Mouse (Mus musculus) ES-Bruce4 (cell line): ENCODE measurements at regions not wholly inside any gene's neighbourhood (a gene's known extent, or its start where the extent isn't known, plus 50 kb on each side); places are given as distances from the start of the nearest gene placed in this dataset.

Experiments
- H3K27ac ChIP-seq: 2 replicates; pipeline ENCODE4 v1.5.1; 2012; ENCODE audit warnings: low read length, inconsistent platforms; ENCODE audit not compliant: insufficient read depth
- H3K27me3 ChIP-seq: 2 replicates; pipeline ENCODE4 v1.6.1; 2012; ENCODE audit warnings: mild to moderate bottlenecking, low read length, inconsistent platforms; ENCODE audit not compliant: control insufficient read depth, poor library complexity, insufficient read depth, severe bottlenecking
- H3K36me3 ChIP-seq: 2 replicates; pipeline ENCODE4 v1.6.1; 2012; ENCODE audit warnings: inconsistent platforms, mild to moderate bottlenecking, low read length, moderate library complexity; ENCODE audit not compliant: control insufficient read depth, poor library complexity, insufficient read depth, severe bottlenecking
- H3K4me1 ChIP-seq: one replicate; pipeline ENCODE4 v1.8.1; 2011; ENCODE audit warnings: low read length; ENCODE audit not compliant: control insufficient read depth, insufficient read depth
- H3K4me3 ChIP-seq: 2 replicates; pipeline ENCODE4 v1.5.1; 2011; ENCODE audit warnings: low read depth, mild to moderate bottlenecking, low read length
- H3K9ac ChIP-seq: 2 replicates; pipeline ENCODE4 v1.6.1; 2012; ENCODE audit warnings: low read depth, mild to moderate bottlenecking, inconsistent platforms; ENCODE audit not compliant: poor library complexity, severe bottlenecking
- H3K9me3 ChIP-seq: replicated peaks from 2 replicates; pipeline ENCODE4 v1.6.1; 2012; ENCODE audit warnings: mild to moderate bottlenecking, low read length, inconsistent platforms; ENCODE audit not compliant: control insufficient read depth, poor library complexity, insufficient read depth, severe bottlenecking
- CTCF ChIP-seq: IDR thresholded peaks from one replicate; pipeline ENCODE4 v1.8.1; 2011; ENCODE audit warnings: low read depth, low read length
- EP300 ChIP-seq: IDR thresholded peaks from 2 replicates; pipeline ENCODE4 v1.6.1; 2011; ENCODE audit warnings: low read depth, low read length; ENCODE audit not compliant: insufficient read depth
- POLR2A ChIP-seq: IDR thresholded peaks from one replicate; pipeline ENCODE4 v1.8.1; 2011; ENCODE audit warnings: low read length; ENCODE audit not compliant: insufficient read depth

- TF ChIP-seq EP300 (no peak), CTCF (no peak), POLR2A (no peak)
- H3K9ac ChIP-seq, result no peak overlapping the region
Measured at GRCm38 (mm10) chr8:9152313-9152925, 462.1 kb upstream of the Arglu1 start.

GRCm38 (mm10) chr8:9144362-9144761, 454.0 kb upstream of the Arglu1 start:
- Histone ChIP-seq H3K27me3 (no peaks in the 10 kb centered on the region), H3K4me3 (no peak overlapping the region), H3K9ac (no peak overlapping the region), H3K4me1 (no peaks in the 10 kb centered on the region), H3K9me3 (no peaks in the 10 kb centered on the region), H3K27ac (no peak overlapping the region), H3K36me3 (no peaks in the 10 kb centered on the region)
- TF ChIP-seq EP300 (no peak), CTCF (no peak), POLR2A (no peak)

More at GRCm38 (mm10) chr8:9152313-9152925, 462.1 kb upstream of the Arglu1 start:
- H3K36me3 ChIP-seq, result no peaks in the 10 kb centered on the region
- no peaks in the 10 kb centered on the region for H3K27me3 ChIP-seq
- no peaks in the 10 kb centered on the region for H3K4me1 ChIP-seq
- no peak overlapping the region for H3K4me3 ChIP-seq
- H3K27ac ChIP-seq, result no peak overlapping the region
- no peaks in the 10 kb centered on the region for H3K9me3 ChIP-seq

DNA sequence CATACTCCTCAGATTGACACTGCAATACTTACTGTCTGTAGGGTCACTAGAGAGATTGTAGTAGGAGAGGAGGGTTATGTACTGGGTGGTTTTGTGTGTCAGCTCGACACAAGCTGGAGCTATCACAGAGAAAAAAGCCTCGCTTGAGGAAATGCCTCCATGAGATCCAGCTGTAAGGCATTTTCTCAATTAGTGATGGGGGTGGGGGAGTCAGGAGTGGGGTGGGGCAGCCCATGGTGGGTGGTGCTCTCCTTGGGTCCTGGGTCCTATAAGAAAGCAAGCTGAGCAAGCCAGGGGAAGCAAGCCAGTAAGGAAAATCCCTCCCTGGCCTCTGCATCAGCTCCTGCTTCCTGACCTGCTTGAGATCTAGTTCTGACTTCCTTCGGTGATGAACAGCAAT, 449.5 kb upstream of the Arglu1 start:
- no peaks in the 10 kb centered on the region for H3K9me3 ChIP-seq
- peaks cover 2% of the 10 kb centered on the region; the same call in 1 of the 2 replicates for H3K27me3 ChIP-seq
- TF ChIP-seq CTCF, result no peak
- TF ChIP-seq EP300, result no peak
- TF ChIP-seq POLR2A, result no peak
- no peak overlapping the region for H3K9ac ChIP-seq
- no peaks in the 10 kb centered on the region for H3K4me1 ChIP-seq
- no peaks in the 10 kb centered on the region for H3K36me3 ChIP-seq
- H3K27ac ChIP-seq, result no peak overlapping the region
- no peak overlapping the region for H3K4me3 ChIP-seq

- Histone ChIP-seq H3K4me3 (no peak overlapping the region), H3K9me3 (no peaks in the 10 kb centered on the region), H3K27ac (no peak overlapping the region), H3K4me1 (no peaks in the 10 kb centered on the region), H3K36me3 (no peaks in the 10 kb centered on the region), H3K27me3 (peaks cover 2% of the 10 kb centered on the region; the same call in 1 of the 2 replicates), H3K9ac (no peak overlapping the region)
- no peak for TF ChIP-seq EP300
- no peak for TF ChIP-seq CTCF
- TF ChIP-seq POLR2A, result no peak
Measured at GRCm38 (mm10) chr8:9139059-9139620, 448.8 kb upstream of the Arglu1 start.

GRCm38 (mm10) chr8:9133758-9134157, 443.4 kb upstream of the Arglu1 start:
- H3K27me3 ChIP-seq, result peaks cover under 1% of the 10 kb centered on the region; the same call in 1 of the 2 replicates
- TF ChIP-seq CTCF (no peak), EP300 (no peak), POLR2A (no peak)

GRCm38 (mm10) chr8:9132612-9133218, 442.4 kb upstream of the Arglu1 start:
- Histone ChIP-seq H3K4me3 (no peak overlapping the region), H3K36me3 (no peaks in the 10 kb centered on the region), H3K27me3 (no peaks in the 10 kb centered on the region), H3K9ac (no peak overlapping the region), H3K27ac (no peak overlapping the region), H3K9me3 (no peaks in the 10 kb centered on the region), H3K4me1 (no peaks in the 10 kb centered on the region)
- TF ChIP-seq POLR2A (no peak), CTCF (no peak), EP300 (no peak)

More at GRCm38 (mm10) chr8:9133758-9134157, 443.4 kb upstream of the Arglu1 start:
- Histone ChIP-seq H3K4me1 (no peaks in the 10 kb centered on the region), H3K9me3 (no peaks in the 10 kb centered on the region), H3K27ac (no peak overlapping the region), H3K4me3 (no peak overlapping the region), H3K36me3 (no peaks in the 10 kb centered on the region), H3K9ac (no peak overlapping the region)
